Mouse (Mus musculus): ENCODE measurements around the gene Cbx2. TPM values are rescaled to one million over a fixed set of nuclear protein-coding genes. Genes with fewer than 3 reads are reported as not detected.

The Cbx2 gene
- polyA plus RNA-seq, 1 experiment from 2014 or later: 64.8 TPM

GRCm38 (mm10) chr11:119036934-119037779 lies 14.4 kb downstream of the Cbx2 start:
- Histone ChIP-seq H3K27ac (0 out of 2 replicates have a peak overlapping the region, but pooled peaks have one; percentile 7), H3K4me1 (peaks cover 69% of the 10 kb centered on the region)
- no peak for ATAC-seq (ENCODE audit: insufficient number of reproducible peaks, insufficient read depth, low FRiP score, low TSS enrichment, low read depth)

GRCm38 (mm10) chr11:119037780-119038401 lies 15.1 kb downstream of the Cbx2 start:
- Histone ChIP-seq H3K36me3 (peaks cover 10% of the 10 kb centered on the region), H3K27ac (0 out of 2 replicates have a peak overlapping the region, but pooled peaks have one; percentile 7), H3K4me2 (peak overlapping the region; percentile 86), H3K9me3 (no peaks in the 10 kb centered on the region), H3K9ac (peak overlapping the region; percentile 70; the same call in 1 of the 2 replicates), H3K4me1 (peaks cover 76% of the 10 kb centered on the region), H3K4me3 (peak overlapping the region; percentile 51), H3K27me3 (peaks cover 81% of the 10 kb centered on the region)
- WGBS: 6% methylated on average over 18 of the region's 18 CpGs
- ATAC-seq (ENCODE audit: insufficient number of reproducible peaks, insufficient read depth, low FRiP score, low TSS enrichment, low read depth): no peak

More at GRCm38 (mm10) chr11:119036934-119037779, 14.4 kb downstream of the Cbx2 start:
- WGBS: 1% methylated on average over 57 of the region's 57 CpGs
- peak overlapping the region; percentile 51 for H3K4me3 ChIP-seq
- no peaks in the 10 kb centered on the region for H3K9me3 ChIP-seq
- H3K27me3 ChIP-seq: peaks cover 75% of the 10 kb centered on the region
- peak overlapping the region; percentile 70 for H3K9ac ChIP-seq
- peaks cover 10% of the 10 kb centered on the region for H3K36me3 ChIP-seq
- H3K4me2 ChIP-seq: peak overlapping the region; percentile 86

GRCm38 (mm10) chr11:119038744-119039484 lies 16.2 kb downstream of the Cbx2 start:
- no peak for ATAC-seq (ENCODE audit: insufficient number of reproducible peaks, insufficient read depth, low FRiP score, low TSS enrichment, low read depth)
- Histone ChIP-seq H3K4me3 (0 out of 2 replicates have a peak overlapping the region, but pooled peaks have one; percentile 4), H3K4me2 (peak overlapping the region; percentile 86), H3K36me3 (peaks cover 10% of the 10 kb centered on the region), H3K9me3 (no peaks in the 10 kb centered on the region), H3K27ac (no peak overlapping the region), H3K4me1 (peaks cover 85% of the 10 kb centered on the region), H3K27me3 (peaks cover 84% of the 10 kb centered on the region), H3K9ac (peak overlapping the region; percentile 36; the same call in 1 of the 2 replicates)
- 38% methylated on average over 22 of the region's 22 CpGs for WGBS

GRCm38 (mm10) chr11:119039732-119040512 lies 17.2 kb downstream of the Cbx2 start:
- H3K9me3 ChIP-seq: no peaks in the 10 kb centered on the region
- H3K4me2 ChIP-seq: peak overlapping the region; percentile 80
- H3K27ac ChIP-seq: peak overlapping the region; percentile 83
- H3K4me3 ChIP-seq: peak overlapping the region; percentile 76
- H3K9ac ChIP-seq: peak overlapping the region; percentile 84
- peaks cover 83% of the 10 kb centered on the region for H3K27me3 ChIP-seq
- no peak for ATAC-seq (ENCODE audit: insufficient number of reproducible peaks, insufficient read depth, low FRiP score, low TSS enrichment, low read depth)
- 5% methylated on average over 21 of the region's 21 CpGs for WGBS
- H3K36me3 ChIP-seq: peaks cover 10% of the 10 kb centered on the region
- peaks cover 85% of the 10 kb centered on the region for H3K4me1 ChIP-seq

GRCm38 (mm10) chr11:119040600-119041324 lies 18.0 kb downstream of the Cbx2 start, which contains the start of gene Cbx8:
Cbx8 (minus strand) TSS chr11:119040969.
- Histone ChIP-seq H3K27me3 (peaks cover 83% of the 10 kb centered on the region), H3K4me3 (peak within 1 kb of the TSS; percentile 76), H3K4me1 (peaks cover 84% of the 10 kb centered on the region), H3K9ac (peak within 1 kb of the TSS; percentile 84), H3K9me3 (no peaks in the 10 kb centered on the region), H3K27ac (peak within 1 kb of the TSS; percentile 84), H3K36me3 (peaks cover 10% of the 10 kb centered on the region), H3K4me2 (peak within 1 kb of the TSS; percentile 80)
- peak; percentile 89 for ATAC-seq (ENCODE audit: insufficient number of reproducible peaks, insufficient read depth, low FRiP score, low TSS enrichment, low read depth)
- under 1% methylated on average over 54 of the region's 63 CpGs for WGBS

- H3K9ac ChIP-seq: peak overlapping the region; percentile 72
- H3K27ac ChIP-seq: no peak overlapping the region
- H3K27me3 ChIP-seq: peaks cover 83% of the 10 kb centered on the region
- 0 out of 2 replicates have a peak, but pooled peaks have one; percentile 5 for ATAC-seq (ENCODE audit: insufficient number of reproducible peaks, insufficient read depth, low FRiP score, low TSS enrichment, low read depth)
- no peaks in the 10 kb centered on the region for H3K9me3 ChIP-seq
- peaks cover 10% of the 10 kb centered on the region for H3K36me3 ChIP-seq
- H3K4me2 ChIP-seq: peak overlapping the region; percentile 80
- 0% methylated on average over 31 of the region's 31 CpGs for WGBS
- H3K4me1 ChIP-seq: peaks cover 87% of the 10 kb centered on the region
- H3K4me3 ChIP-seq: peak overlapping the region; percentile 76
Observed at GRCm38 (mm10) chr11:119041325-119041716, 18.6 kb downstream of the Cbx2 start.

- peaks cover 84% of the 10 kb centered on the region for H3K27me3 ChIP-seq
- peak overlapping the region; percentile 72 for H3K9ac ChIP-seq
- under 1% methylated on average over 31 of the region's 31 CpGs for WGBS
- no peak for ATAC-seq (ENCODE audit: insufficient number of reproducible peaks, insufficient read depth, low FRiP score, low TSS enrichment, low read depth)
- peaks cover 91% of the 10 kb centered on the region for H3K4me1 ChIP-seq
- peak overlapping the region; percentile 80 for H3K4me2 ChIP-seq
- H3K9me3 ChIP-seq: no peaks in the 10 kb centered on the region
- peaks cover 10% of the 10 kb centered on the region for H3K36me3 ChIP-seq
- peak overlapping the region; percentile 84 for H3K27ac ChIP-seq
- H3K4me3 ChIP-seq: peak overlapping the region; percentile 76
Observed at GRCm38 (mm10) chr11:119041750-119042465, 19.1 kb downstream of the Cbx2 start.

GRCm38 (mm10) chr11:119042466-119043272 lies 19.9 kb downstream of the Cbx2 start:
- WGBS: under 1% methylated on average over 52 of the region's 52 CpGs
- Histone ChIP-seq H3K27ac (peak overlapping the region; percentile 84), H3K9ac (peak overlapping the region; percentile 58), H3K36me3 (peaks cover 10% of the 10 kb centered on the region), H3K4me3 (peak overlapping the region; percentile 29), H3K9me3 (no peaks in the 10 kb centered on the region), H3K27me3 (peaks cover 83% of the 10 kb centered on the region), H3K4me1 (peaks cover 91% of the 10 kb centered on the region), H3K4me2 (peak overlapping the region; percentile 80)
- no peak for ATAC-seq (ENCODE audit: insufficient number of reproducible peaks, insufficient read depth, low FRiP score, low TSS enrichment, low read depth)

- Histone ChIP-seq H3K27me3 (peaks cover 83% of the 10 kb centered on the region), H3K27ac (peak overlapping the region; percentile 84), H3K4me2 (peak overlapping the region; percentile 80), H3K4me3 (peak overlapping the region; percentile 29), H3K4me1 (peaks cover 91% of the 10 kb centered on the region), H3K36me3 (peaks cover 10% of the 10 kb centered on the region), H3K9me3 (no peaks in the 10 kb centered on the region), H3K9ac (peak overlapping the region; percentile 58; the same call in 1 of the 2 replicates)
- WGBS: 6% methylated on average over 4 of the region's 4 CpGs
- ATAC-seq (ENCODE audit: insufficient number of reproducible peaks, insufficient read depth, low FRiP score, low TSS enrichment, low read depth): no peak
Observed at GRCm38 (mm10) chr11:119043273-119043540, 20.4 kb downstream of the Cbx2 start.
